Mouse (Mus musculus): ENCODE measurements at regions not wholly inside any gene's neighbourhood (a gene's known extent, or its start where the extent isn't known, plus 50 kb on each side); places are given as distances from the start of the nearest gene placed in this dataset.

DNA sequence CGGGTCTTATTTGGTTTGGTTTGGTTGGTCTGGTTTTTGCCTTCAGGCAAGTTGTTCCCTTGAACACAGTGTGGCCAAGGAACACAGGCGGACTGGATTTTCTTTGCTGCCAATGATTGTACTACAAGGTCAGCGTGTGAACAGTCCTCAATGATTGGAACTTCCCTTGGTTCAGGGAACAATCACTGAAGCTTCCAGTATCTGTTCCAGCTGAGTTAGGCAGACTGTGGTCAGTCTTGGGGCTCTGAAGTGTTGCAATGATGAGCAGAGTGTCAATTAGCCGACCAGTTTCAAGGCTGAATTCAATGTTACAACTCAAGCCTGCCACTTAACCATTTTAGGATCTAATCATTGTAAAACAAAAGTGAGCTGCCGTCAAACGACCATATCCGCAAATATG is 189.5 kb upstream of the Onecut1 start:
- TF ChIP-seq POLR2A (IDR thresholded peaks at IDR 0.05; ENCODE audit: insufficient read depth, low read depth, low read length) (no peak), CTCF (IDR thresholded peaks at IDR 0.05; ENCODE audit: insufficient read depth, low read depth, low read length) (no peak)
